Mouse (Mus musculus): Measurements from ENCODE around the gene 1700001C19Rik. TPM values are rescaled to one million over a fixed set of nuclear protein-coding genes. Genes with fewer than 3 reads are reported as not detected.

Gene 1700001C19Rik
- polyA plus RNA-seq (2015; fragmentation: Nextera tagmentation; extraction: Ambion mirVana): 0.24 and 0.45 TPM in 2 replicates

- Histone ChIP-seq H3K36me3 (ENCODE audit: control insufficient read depth, insufficient read depth, low read length) (no peaks in the 10 kb centered on the region), H3K4me1 (replicated peaks; ENCODE audit: control insufficient read depth, insufficient read depth) (no peaks in the 10 kb centered on the region), H3K9me3 (ENCODE audit: control insufficient read depth, low read length) (no peaks in the 10 kb centered on the region), H3K4me3 (ENCODE audit: low read depth, low read length) (peak within 1 kb of the TSS; percentile 58), H3K27ac (replicated peaks) (peak within 1 kb of the TSS; percentile 91), H3K27me3 (ENCODE audit: control insufficient read depth, insufficient read depth, low read length) (no peaks in the 10 kb centered on the region), H3K4me2 (replicated peaks; ENCODE audit: low read depth) (peak within 1 kb of the TSS; percentile 61), H3K9ac (ENCODE audit: low read length) (peak within 1 kb of the TSS; percentile 78)
- 9% methylated on average over 25 of the region's 25 CpGs for WGBS
- ATAC-seq (ENCODE audit: low FRiP score, low TSS enrichment): no peak
- DNase-seq (ENCODE audit: low spot score): peak; percentile 55
- TF ChIP-seq CTCF (IDR thresholded peaks at IDR 0.05; ENCODE audit: low read depth) (no peak), EP300 (optimal IDR thresholded peaks at IDR 0.05) (no peak)
These were observed at the start of gene 1700001C19Rik for GRCm38 (mm10) chr17:47436907-47437547. TSS of gene 1700001C19Rik (minus strand) at chr17:47437376.

GRCm38 (mm10) chr17:47485791-47486190 is 48.6 kb upstream of the 1700001C19Rik start:
- DNase-seq (ENCODE audit: low spot score): peak; percentile 47
- Histone ChIP-seq H3K9ac (ENCODE audit: low read length) (no peak overlapping the region), H3K4me1 (replicated peaks; ENCODE audit: control insufficient read depth, insufficient read depth) (peaks cover 4% of the 10 kb centered on the region; the same call in 1 of the 2 replicates), H3K27ac (replicated peaks) (peak overlapping the region; percentile 67; the same call in 1 of the 2 replicates), H3K4me2 (replicated peaks; ENCODE audit: low read depth) (no peak overlapping the region), H3K27me3 (ENCODE audit: control insufficient read depth, insufficient read depth, low read length) (no peaks in the 10 kb centered on the region), H3K36me3 (ENCODE audit: control insufficient read depth, insufficient read depth, low read length) (0 out of 2 replicates have a peak, but pooled peaks cover 9% of the 10 kb centered on the region), H3K9me3 (ENCODE audit: control insufficient read depth, low read length) (no peaks in the 10 kb centered on the region), H3K4me3 (ENCODE audit: low read depth, low read length) (no peak overlapping the region)
- ATAC-seq (ENCODE audit: low FRiP score, low TSS enrichment): no peak
- TF ChIP-seq EP300 (optimal IDR thresholded peaks at IDR 0.05) (no peak), CTCF (IDR thresholded peaks at IDR 0.05; ENCODE audit: low read depth) (no peak)
- 63% methylated on average over 3 of the region's 3 CpGs for WGBS

GRCm38 (mm10) chr17:47484993-47485392 is 47.8 kb upstream of the 1700001C19Rik start:
- TF ChIP-seq EP300 (optimal IDR thresholded peaks at IDR 0.05) (no peak), CTCF (IDR thresholded peaks at IDR 0.05; ENCODE audit: low read depth) (no peak)
- Histone ChIP-seq H3K27me3 (ENCODE audit: control insufficient read depth, insufficient read depth, low read length) (no peaks in the 10 kb centered on the region), H3K4me2 (replicated peaks; ENCODE audit: low read depth) (no peak overlapping the region), H3K9ac (ENCODE audit: low read length) (no peak overlapping the region), H3K9me3 (ENCODE audit: control insufficient read depth, low read length) (no peaks in the 10 kb centered on the region), H3K27ac (replicated peaks) (peak overlapping the region; percentile 89), H3K36me3 (ENCODE audit: control insufficient read depth, insufficient read depth, low read length) (0 out of 2 replicates have a peak, but pooled peaks cover 8% of the 10 kb centered on the region), H3K4me1 (replicated peaks; ENCODE audit: control insufficient read depth, insufficient read depth) (peaks cover 4% of the 10 kb centered on the region; the same call in 1 of the 2 replicates), H3K4me3 (ENCODE audit: low read depth, low read length) (no peak overlapping the region)
- ATAC-seq (ENCODE audit: low FRiP score, low TSS enrichment): no peak
- whole genome bisulfite sequencing: 4% methylated on average over 3 of the region's 3 CpGs
- DNase-seq (ENCODE audit: low spot score): no peak

GRCm38 (mm10) chr17:47484241-47484921 is 47.2 kb upstream of the 1700001C19Rik start:
- Histone ChIP-seq H3K4me3 (ENCODE audit: low read depth, low read length) (no peak overlapping the region), H3K4me1 (replicated peaks; ENCODE audit: control insufficient read depth, insufficient read depth) (peaks cover 4% of the 10 kb centered on the region; the same call in 1 of the 2 replicates), H3K27ac (replicated peaks) (peak overlapping the region; percentile 89), H3K27me3 (ENCODE audit: control insufficient read depth, insufficient read depth, low read length) (no peaks in the 10 kb centered on the region), H3K36me3 (ENCODE audit: control insufficient read depth, insufficient read depth, low read length) (0 out of 2 replicates have a peak, but pooled peaks cover 8% of the 10 kb centered on the region), H3K9me3 (ENCODE audit: control insufficient read depth, low read length) (no peaks in the 10 kb centered on the region), H3K4me2 (replicated peaks; ENCODE audit: low read depth) (no peak overlapping the region), H3K9ac (ENCODE audit: low read length) (no peak overlapping the region)
- no peak for TF ChIP-seq CTCF (IDR thresholded peaks at IDR 0.05; ENCODE audit: low read depth)
- no peak for TF ChIP-seq EP300 (optimal IDR thresholded peaks at IDR 0.05)
- 25% methylated on average over 1 of the region's 1 CpGs for WGBS
- ATAC-seq (ENCODE audit: low FRiP score, low TSS enrichment): peak; percentile 91
- peak; percentile 82 for DNase-seq (ENCODE audit: low spot score)

GRCm38 (mm10) chr17:47482401-47482800 is 45.2 kb upstream of the 1700001C19Rik start:
- Histone ChIP-seq H3K9ac (ENCODE audit: low read length) (no peak overlapping the region), H3K4me2 (replicated peaks; ENCODE audit: low read depth) (no peak overlapping the region), H3K4me1 (replicated peaks; ENCODE audit: control insufficient read depth, insufficient read depth) (peaks cover 4% of the 10 kb centered on the region; the same call in 1 of the 2 replicates), H3K4me3 (ENCODE audit: low read depth, low read length) (no peak overlapping the region), H3K27ac (replicated peaks) (no peak overlapping the region), H3K27me3 (ENCODE audit: control insufficient read depth, insufficient read depth, low read length) (no peaks in the 10 kb centered on the region), H3K9me3 (ENCODE audit: control insufficient read depth, low read length) (no peaks in the 10 kb centered on the region), H3K36me3 (ENCODE audit: control insufficient read depth, insufficient read depth, low read length) (no peaks in the 10 kb centered on the region)
- 52% methylated on average over 2 of the region's 2 CpGs for WGBS
- TF ChIP-seq CTCF (IDR thresholded peaks at IDR 0.05; ENCODE audit: low read depth) (peak; percentile 88), EP300 (optimal IDR thresholded peaks at IDR 0.05) (no peak)
- DNase-seq (ENCODE audit: low spot score): peak; percentile 87
- ATAC-seq (ENCODE audit: low FRiP score, low TSS enrichment): no peak
